Mouse (Mus musculus): Measurements from ENCODE around the gene Mef2d. TPM values are rescaled to one million over a fixed set of nuclear protein-coding genes. Genes with fewer than 3 reads are reported as not detected.

Mef2d gene
- polyA plus RNA-seq, 1 experiment from 2014 or later = 18.1 TPM

GRCm38 (mm10) chr3:88197741-88198504, 55.8 kb downstream of the Mef2d start:
- DNase-seq (ENCODE audit: low spot score) (no peak), ATAC-seq (ENCODE audit: insufficient read depth, low FRiP score, low TSS enrichment) (no peak)
- Histone ChIP-seq H3K4me2 (ENCODE audit: low read depth) (no peak overlapping the region), H3K27ac (ENCODE audit: low read depth, low read length) (0 out of 2 replicates have a peak overlapping the region, but pooled peaks have one; percentile 27), H3K4me1 (ENCODE audit: control insufficient read depth, insufficient read depth, low read length) (peaks cover 30% of the 10 kb centered on the region), H3K4me3 (ENCODE audit: low read depth, low read length) (no peak overlapping the region), H3K36me3 (ENCODE audit: control insufficient read depth, insufficient read depth, low read length) (no peaks in the 10 kb centered on the region), H3K27me3 (ENCODE audit: control insufficient read depth, insufficient read depth, low read length) (peaks cover 42% of the 10 kb centered on the region), H3K9ac (ENCODE audit: low read length) (no peak overlapping the region; the same call in 1 of the 2 replicates), H3K9me3 (ENCODE audit: control insufficient read depth, low read length) (no peaks in the 10 kb centered on the region)
- WGBS = 3% methylated on average over 10 of the region's 10 CpGs

DNA sequence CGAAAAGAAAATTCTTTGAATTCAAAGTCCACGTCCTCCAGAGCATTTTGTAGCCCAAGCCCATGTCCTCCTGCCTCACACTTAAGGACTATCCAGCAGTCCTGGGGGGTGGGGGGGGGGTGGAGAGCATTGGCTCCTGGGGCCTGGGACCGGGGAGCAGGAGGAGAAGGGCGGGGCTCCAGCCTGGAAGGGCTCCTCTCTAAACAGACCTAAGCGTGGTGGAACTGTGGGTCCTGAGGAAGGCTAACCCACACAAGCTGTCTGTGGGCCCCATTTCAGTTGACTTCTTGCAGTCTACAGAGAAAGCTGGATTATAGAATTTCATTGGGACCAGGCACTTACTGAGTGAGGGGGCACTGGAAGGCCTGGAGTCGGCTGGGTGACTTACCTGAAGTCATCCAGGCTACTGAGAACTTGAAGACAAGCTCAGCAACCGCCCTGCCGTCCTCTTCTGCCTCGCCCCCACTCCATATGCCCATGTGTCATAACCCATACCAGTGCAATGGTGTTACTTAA, 56.4 kb downstream of the Mef2d start:
- 0 out of 2 replicates have a peak overlapping the region, but pooled peaks have one; percentile 27 for H3K27ac ChIP-seq (ENCODE audit: low read depth, low read length)
- no peaks in the 10 kb centered on the region for H3K36me3 ChIP-seq (ENCODE audit: control insufficient read depth, insufficient read depth, low read length)
- DNase-seq (ENCODE audit: low spot score) (no peak), ATAC-seq (ENCODE audit: insufficient read depth, low FRiP score, low TSS enrichment) (no peak)
- 6% methylated on average over 9 of the region's 9 CpGs for WGBS
- no peak overlapping the region for H3K4me3 ChIP-seq (ENCODE audit: low read depth, low read length)
- H3K4me1 ChIP-seq (ENCODE audit: control insufficient read depth, insufficient read depth, low read length) = peaks cover 34% of the 10 kb centered on the region
- H3K9me3 ChIP-seq (ENCODE audit: control insufficient read depth, low read length) = no peaks in the 10 kb centered on the region
- peaks cover 46% of the 10 kb centered on the region for H3K27me3 ChIP-seq (ENCODE audit: control insufficient read depth, insufficient read depth, low read length)
- H3K9ac ChIP-seq (ENCODE audit: low read length) = no peak overlapping the region; the same call in 1 of the 2 replicates
- no peak overlapping the region for H3K4me2 ChIP-seq (ENCODE audit: low read depth)

- H3K36me3 ChIP-seq (ENCODE audit: control insufficient read depth, insufficient read depth, low read length) = no peaks in the 10 kb centered on the region
- no peak overlapping the region for H3K27ac ChIP-seq (ENCODE audit: low read depth, low read length)
- no peak for DNase-seq (ENCODE audit: low spot score)
- peaks cover 42% of the 10 kb centered on the region for H3K4me1 ChIP-seq (ENCODE audit: control insufficient read depth, insufficient read depth, low read length)
- no peak for ATAC-seq (ENCODE audit: insufficient read depth, low FRiP score, low TSS enrichment)
- 17% methylated on average over 2 of the region's 2 CpGs for WGBS
- no peak overlapping the region for H3K9ac ChIP-seq (ENCODE audit: low read length)
- H3K4me2 ChIP-seq (ENCODE audit: low read depth) = peak overlapping the region; percentile 3
- H3K9me3 ChIP-seq (ENCODE audit: control insufficient read depth, low read length) = no peaks in the 10 kb centered on the region
- no peak overlapping the region for H3K4me3 ChIP-seq (ENCODE audit: low read depth, low read length)
- H3K27me3 ChIP-seq (ENCODE audit: control insufficient read depth, insufficient read depth, low read length) = peaks cover 55% of the 10 kb centered on the region
Measured at GRCm38 (mm10) chr3:88199541-88200110, 57.5 kb downstream of the Mef2d start.

GRCm38 (mm10) chr3:88200161-88200971, 58.2 kb downstream of the Mef2d start:
- Histone ChIP-seq H3K9me3 (ENCODE audit: control insufficient read depth, low read length) (no peaks in the 10 kb centered on the region), H3K4me3 (ENCODE audit: low read depth, low read length) (peak overlapping the region; percentile 42), H3K27ac (ENCODE audit: low read depth, low read length) (peak overlapping the region; percentile 69; the same call in 1 of the 2 replicates), H3K27me3 (ENCODE audit: control insufficient read depth, insufficient read depth, low read length) (peaks cover 60% of the 10 kb centered on the region), H3K9ac (ENCODE audit: low read length) (peak overlapping the region; percentile 88), H3K36me3 (ENCODE audit: control insufficient read depth, insufficient read depth, low read length) (no peaks in the 10 kb centered on the region), H3K4me2 (ENCODE audit: low read depth) (peak overlapping the region; percentile 59), H3K4me1 (ENCODE audit: control insufficient read depth, insufficient read depth, low read length) (peaks cover 42% of the 10 kb centered on the region)
- under 1% methylated on average over 49 of the region's 61 CpGs for WGBS
- DNase-seq (ENCODE audit: low spot score) = no peak
- no peak for ATAC-seq (ENCODE audit: insufficient read depth, low FRiP score, low TSS enrichment)

DNA sequence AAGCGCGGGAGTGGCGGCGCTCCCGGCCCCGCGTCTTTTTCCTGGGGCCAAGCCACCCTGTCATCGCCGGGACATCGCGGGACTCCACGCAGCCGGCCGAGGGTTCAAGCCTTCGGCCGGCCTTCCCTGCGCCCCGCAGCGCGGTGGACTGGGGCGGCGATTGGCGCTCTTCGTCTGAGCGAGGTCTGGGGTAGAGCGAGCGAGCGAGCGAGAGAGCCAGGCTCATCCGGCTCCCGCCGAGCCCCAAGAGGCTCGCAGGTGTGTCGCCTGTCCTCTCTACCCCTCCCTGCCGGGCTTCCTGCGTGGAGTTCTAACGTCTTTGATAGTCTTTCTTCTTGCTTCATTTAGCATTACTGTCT, 58.8 kb downstream of the Mef2d start:
- DNase-seq (ENCODE audit: low spot score) (peak; percentile 55), ATAC-seq (ENCODE audit: insufficient read depth, low FRiP score, low TSS enrichment) (no peak)
- Histone ChIP-seq H3K4me2 (ENCODE audit: low read depth) (peak overlapping the region; percentile 59), H3K4me1 (ENCODE audit: control insufficient read depth, insufficient read depth, low read length) (peaks cover 40% of the 10 kb centered on the region), H3K27me3 (ENCODE audit: control insufficient read depth, insufficient read depth, low read length) (peaks cover 63% of the 10 kb centered on the region), H3K4me3 (ENCODE audit: low read depth, low read length) (peak overlapping the region; percentile 42), H3K9ac (ENCODE audit: low read length) (peak overlapping the region; percentile 88), H3K9me3 (ENCODE audit: control insufficient read depth, low read length) (no peaks in the 10 kb centered on the region), H3K36me3 (ENCODE audit: control insufficient read depth, insufficient read depth, low read length) (no peaks in the 10 kb centered on the region), H3K27ac (ENCODE audit: low read depth, low read length) (peak overlapping the region; percentile 69; the same call in 1 of the 2 replicates)
- whole genome bisulfite sequencing = under 1% methylated on average over 36 of the region's 37 CpGs

DNA sequence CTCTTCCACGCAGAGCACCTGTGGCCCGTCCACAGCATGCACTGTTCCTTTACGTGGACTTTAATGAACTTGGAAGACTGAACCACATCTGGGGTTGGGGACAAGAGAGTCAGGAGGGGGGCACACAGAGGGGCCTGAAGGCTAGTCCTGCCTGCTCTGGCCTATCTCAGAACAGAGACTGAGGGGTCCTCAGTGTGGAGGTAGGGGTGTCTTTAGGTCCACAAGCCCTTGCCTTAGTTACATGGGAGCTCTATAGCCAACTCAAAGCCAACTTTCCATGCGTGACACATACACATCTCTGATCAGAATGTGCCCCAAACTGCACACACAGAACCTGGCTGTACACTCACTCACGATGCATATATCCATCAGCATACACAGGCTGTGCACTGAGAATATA, 59.5 kb downstream of the Mef2d start:
- DNase-seq (ENCODE audit: low spot score) = no peak
- H3K4me3 ChIP-seq (ENCODE audit: low read depth, low read length) = peak overlapping the region; percentile 42; the same call in 1 of the 2 replicates
- 8% methylated on average over 5 of the region's 5 CpGs for WGBS
- no peak overlapping the region for H3K27ac ChIP-seq (ENCODE audit: low read depth, low read length)
- H3K36me3 ChIP-seq (ENCODE audit: control insufficient read depth, insufficient read depth, low read length) = no peaks in the 10 kb centered on the region
- H3K27me3 ChIP-seq (ENCODE audit: control insufficient read depth, insufficient read depth, low read length) = peaks cover 70% of the 10 kb centered on the region
- H3K4me2 ChIP-seq (ENCODE audit: low read depth) = peak overlapping the region; percentile 59
- H3K4me1 ChIP-seq (ENCODE audit: control insufficient read depth, insufficient read depth, low read length) = peaks cover 40% of the 10 kb centered on the region
- H3K9me3 ChIP-seq (ENCODE audit: control insufficient read depth, low read length) = no peaks in the 10 kb centered on the region
- no peak for ATAC-seq (ENCODE audit: insufficient read depth, low FRiP score, low TSS enrichment)
- H3K9ac ChIP-seq (ENCODE audit: low read length) = peak overlapping the region; percentile 88

- Histone ChIP-seq H3K9ac (ENCODE audit: low read length) (peak overlapping the region; percentile 44), H3K36me3 (ENCODE audit: control insufficient read depth, insufficient read depth, low read length) (no peaks in the 10 kb centered on the region), H3K27ac (ENCODE audit: low read depth, low read length) (no peak overlapping the region), H3K9me3 (ENCODE audit: control insufficient read depth, low read length) (no peaks in the 10 kb centered on the region), H3K4me2 (ENCODE audit: low read depth) (peak overlapping the region; percentile 17; the same call in 1 of the 2 replicates), H3K27me3 (ENCODE audit: control insufficient read depth, insufficient read depth, low read length) (peaks cover 78% of the 10 kb centered on the region), H3K4me1 (ENCODE audit: control insufficient read depth, insufficient read depth, low read length) (peaks cover 38% of the 10 kb centered on the region), H3K4me3 (ENCODE audit: low read depth, low read length) (no peak overlapping the region)
- no peak for ATAC-seq (ENCODE audit: insufficient read depth, low FRiP score, low TSS enrichment)
- DNase-seq (ENCODE audit: low spot score) = peak; percentile 31
- WGBS = 3% methylated on average over 6 of the region's 6 CpGs
Measured at GRCm38 (mm10) chr3:88202986-88203385, 60.8 kb downstream of the Mef2d start.

DNA sequence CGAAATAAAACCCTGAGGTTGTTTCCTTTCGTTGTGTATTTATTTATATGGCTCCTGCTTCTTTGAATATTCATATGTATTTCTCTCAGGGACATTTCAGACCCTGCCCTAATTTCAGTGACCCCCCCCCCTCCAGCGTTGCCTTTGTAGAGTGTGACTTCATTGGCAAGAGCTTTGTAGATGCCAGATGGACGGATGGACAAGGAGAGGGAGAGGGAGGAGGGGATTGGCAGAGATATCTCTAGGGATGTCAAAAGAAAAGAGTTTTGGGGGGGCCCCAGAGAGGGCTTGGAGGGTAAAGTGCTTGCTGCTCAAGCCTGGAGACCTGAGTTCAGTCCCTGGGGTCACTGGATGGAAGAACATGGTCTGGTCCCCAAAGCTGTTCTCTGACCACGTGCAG, 61.3 kb downstream of the Mef2d start:
- Histone ChIP-seq H3K9me3 (ENCODE audit: control insufficient read depth, low read length) (no peaks in the 10 kb centered on the region), H3K27ac (ENCODE audit: low read depth, low read length) (peak overlapping the region; percentile 97), H3K9ac (ENCODE audit: low read length) (peak overlapping the region; percentile 47; the same call in 1 of the 2 replicates), H3K4me1 (ENCODE audit: control insufficient read depth, insufficient read depth, low read length) (peaks cover 34% of the 10 kb centered on the region), H3K4me2 (ENCODE audit: low read depth) (no peak overlapping the region), H3K4me3 (ENCODE audit: low read depth, low read length) (no peak overlapping the region), H3K36me3 (ENCODE audit: control insufficient read depth, insufficient read depth, low read length) (no peaks in the 10 kb centered on the region), H3K27me3 (ENCODE audit: control insufficient read depth, insufficient read depth, low read length) (peaks cover 79% of the 10 kb centered on the region)
- ATAC-seq (ENCODE audit: insufficient read depth, low FRiP score, low TSS enrichment) (no peak), DNase-seq (ENCODE audit: low spot score) (no peak)
- 7% methylated on average over 5 of the region's 5 CpGs for WGBS
